Mouse (Mus musculus) mouse trophoblast stem cell (cell line): ENCODE measurements at regions not wholly inside any gene's neighbourhood (a gene's known extent, or its start where the extent isn't known, plus 50 kb on each side); places are given as distances from the start of the nearest gene placed in this dataset.

Experiments
- in situ Hi-C, 2 experiments: fragments of 300-500 bp; cut with MseI, MboI; formaldehyde crosslinking; loops; 2 replicates in 1 of 2; 3 replicates in 1 of 2; pipeline ENCODE4 v1.15.1; 2025

- in situ Hi-C loops = no loop called here
These were observed 150.1 kb upstream of the Stmnd1 start for GRCm38 (mm10) chr13:46123446-46123845.

DNA sequence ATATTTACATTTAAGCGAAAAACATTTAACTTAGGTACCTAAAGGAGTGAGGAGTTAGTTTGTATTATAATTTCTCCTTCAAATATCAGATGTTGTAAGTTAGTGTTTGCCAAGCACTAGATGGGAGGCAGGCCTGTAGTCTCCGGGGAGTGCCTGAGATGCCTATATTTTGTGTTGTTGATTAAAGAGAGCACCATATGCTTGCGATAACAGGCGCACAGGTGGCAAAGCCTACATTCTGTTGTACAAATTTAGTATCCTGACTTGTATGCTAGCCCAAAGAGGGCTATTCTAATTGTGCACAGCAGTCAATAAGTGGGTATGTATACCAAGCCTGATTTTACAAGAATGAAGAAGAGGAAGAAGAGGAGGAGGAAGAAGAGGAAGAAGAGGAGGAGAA is 151.8 kb upstream of the Atxn1 start:
- in situ Hi-C loops = no loop called here

DNA sequence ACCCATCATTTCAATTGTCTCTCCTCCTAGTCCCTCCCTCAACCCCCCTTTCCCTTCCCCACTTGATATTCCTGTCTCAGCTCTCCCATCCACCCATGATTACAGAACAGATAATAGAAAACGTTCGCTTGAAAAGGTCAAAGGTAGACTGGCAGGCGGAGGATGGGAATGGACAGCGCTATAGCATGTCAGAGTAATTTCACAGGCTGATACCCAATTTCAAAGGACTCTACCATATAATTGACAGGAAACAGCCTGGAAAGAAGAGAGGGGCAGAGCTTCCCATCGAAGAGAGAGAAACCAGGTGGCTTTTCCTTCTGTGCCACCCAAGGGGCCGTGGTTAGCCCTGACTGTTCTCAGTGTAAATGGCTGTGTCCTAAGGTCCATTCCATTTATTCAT is 140.2 kb upstream of the Atxn1 start:
- in situ Hi-C loops = no loop called here

DNA sequence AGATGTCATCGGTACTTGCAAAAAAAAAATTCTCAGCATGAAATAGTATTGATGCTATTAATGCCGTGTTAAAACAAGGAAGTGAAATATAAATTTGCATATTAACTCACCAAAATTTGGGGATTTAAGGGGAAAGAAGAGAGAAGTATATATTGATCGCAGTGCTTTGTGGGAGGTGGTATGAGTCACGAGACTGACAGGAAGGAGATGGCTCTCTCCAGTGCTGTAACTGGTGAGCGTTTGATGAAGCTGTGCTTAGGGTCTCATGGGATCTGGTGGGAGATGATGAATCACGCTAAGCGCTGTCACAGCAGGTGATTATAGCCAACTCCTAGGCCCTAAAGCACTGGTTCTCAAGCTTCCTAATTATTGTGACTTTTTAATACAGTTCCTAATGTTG is 133.8 kb upstream of the Atxn1 start:
- in situ Hi-C loops = no loop called here

DNA sequence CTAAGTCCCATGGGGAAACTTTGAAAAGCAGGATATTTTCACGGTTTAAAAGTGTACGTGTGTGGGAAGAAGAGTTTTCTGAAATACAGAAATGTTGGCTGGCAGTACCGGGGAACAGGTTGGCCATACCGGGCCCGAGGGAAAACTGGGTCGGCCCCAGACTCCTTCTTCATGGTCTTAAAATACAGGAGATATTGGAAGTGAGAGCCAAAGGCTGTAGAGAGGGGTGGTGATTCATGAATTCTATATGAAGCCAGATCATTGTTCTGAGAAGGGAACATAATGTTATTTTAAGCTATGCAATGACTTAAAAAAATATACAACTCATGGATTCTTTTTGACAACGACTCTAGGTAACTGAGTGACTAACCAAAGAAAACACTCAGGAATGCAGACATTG is 133.3 kb upstream of the Atxn1 start:
- in situ Hi-C loops = no loop called here

DNA sequence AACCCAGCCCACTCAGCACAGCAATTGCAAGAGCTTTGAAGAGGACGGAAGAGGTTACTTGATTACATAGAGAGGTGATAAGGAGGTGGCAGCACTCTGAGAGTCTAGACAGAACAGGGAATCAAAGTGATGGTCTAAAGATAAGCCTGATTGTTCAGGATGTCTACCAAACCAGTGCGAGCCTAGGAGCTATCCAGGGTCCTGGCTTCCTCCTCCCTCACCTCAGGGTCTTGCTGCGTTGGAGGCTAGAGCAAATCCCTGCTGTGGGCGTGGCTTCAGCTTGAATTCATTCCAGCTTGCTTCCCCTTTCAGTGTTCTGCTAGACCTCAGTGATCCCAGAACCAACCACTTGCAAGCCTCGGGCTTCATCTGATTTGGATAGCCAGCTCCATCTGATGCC is 132.2 kb upstream of the Atxn1 start:
- in situ Hi-C loops = no loop called here

- in situ Hi-C loops = no loop called here
These were observed 131.6 kb upstream of the Atxn1 start for GRCm38 (mm10) chr13:46096416-46096815.

DNA sequence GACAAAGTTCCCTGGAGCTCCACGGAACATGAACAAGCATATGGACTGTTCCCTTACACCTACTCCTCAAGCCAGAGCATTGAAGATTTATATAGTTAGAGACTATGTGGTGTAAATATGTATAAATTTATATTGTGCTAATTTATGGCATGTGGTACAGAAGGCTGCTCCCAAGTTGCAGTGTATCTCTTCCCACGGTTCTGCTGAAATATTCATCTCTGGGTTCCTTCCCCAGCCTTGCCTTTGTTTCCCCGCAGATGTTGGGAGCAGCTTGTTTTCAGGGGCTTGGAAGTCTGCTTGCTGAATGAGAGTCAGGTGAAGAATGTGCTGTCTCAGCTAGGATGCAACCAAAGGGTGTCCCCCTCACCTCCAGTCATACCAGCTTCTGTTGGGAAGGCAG is 128.0 kb upstream of the Atxn1 start:
- in situ Hi-C loops = no loop called here

GRCm38 (mm10) chr13:46091109-46091508 is 126.3 kb upstream of the Atxn1 start:
- in situ Hi-C loops = no loop called here

GRCm38 (mm10) chr13:46088237-46088636 is 123.4 kb upstream of the Atxn1 start:
- in situ Hi-C loops = no loop called here

GRCm38 (mm10) chr13:46087663-46088062 is 122.9 kb upstream of the Atxn1 start:
- in situ Hi-C loops = no loop called here

GRCm38 (mm10) chr13:46076879-46077278 is 112.1 kb upstream of the Atxn1 start:
- in situ Hi-C loops = no loop called here

GRCm38 (mm10) chr13:46071670-46072069 is 106.9 kb upstream of the Atxn1 start:
- in situ Hi-C loops = no loop called here

DNA sequence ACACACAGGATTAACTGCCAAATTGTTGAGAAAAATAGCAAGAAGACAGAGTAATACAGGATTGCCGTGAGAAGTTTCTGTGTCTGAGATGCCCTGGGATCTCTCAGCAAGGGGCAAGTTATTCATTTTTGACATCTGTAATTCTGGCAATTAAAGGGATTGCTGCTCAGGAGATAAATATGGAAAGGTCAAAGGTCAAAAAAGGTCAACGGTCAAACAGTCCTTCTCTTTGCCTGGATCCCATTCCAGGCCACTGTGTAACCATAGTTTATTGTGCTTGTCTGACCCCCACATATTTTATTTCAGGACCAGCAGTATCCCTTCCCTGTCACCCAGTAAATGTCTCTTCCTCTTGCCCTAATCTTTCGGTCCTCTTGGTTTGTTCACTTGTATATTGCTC is 104.8 kb upstream of the Atxn1 start:
- in situ Hi-C loops = no loop called here

GRCm38 (mm10) chr13:46062758-46063157 is 98.0 kb upstream of the Atxn1 start:
- in situ Hi-C loops = no loop called here

- in situ Hi-C loops = no loop called here
These were observed 95.1 kb upstream of the Atxn1 start for GRCm38 (mm10) chr13:46059870-46060269.

DNA sequence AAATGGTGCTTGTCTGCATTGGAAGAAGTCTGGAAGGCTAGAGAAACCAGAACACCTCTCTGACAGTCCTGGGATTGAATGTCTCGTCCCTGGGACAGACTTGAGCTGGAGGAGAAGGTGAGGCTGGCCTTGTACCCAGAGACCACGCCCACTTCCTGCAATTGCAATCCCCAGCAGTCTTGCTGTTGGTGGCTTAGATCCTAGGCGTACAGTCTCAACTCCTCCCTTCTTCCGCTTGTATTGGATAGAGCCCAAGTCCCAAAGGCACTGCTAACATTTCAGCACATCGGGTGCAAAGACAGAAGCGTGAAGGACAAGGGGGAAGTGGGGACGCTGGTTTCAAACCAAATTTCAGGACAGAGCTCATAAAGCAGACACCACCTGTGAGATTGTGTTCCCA is 94.1 kb upstream of the Atxn1 start:
- in situ Hi-C loops = no loop called here

DNA sequence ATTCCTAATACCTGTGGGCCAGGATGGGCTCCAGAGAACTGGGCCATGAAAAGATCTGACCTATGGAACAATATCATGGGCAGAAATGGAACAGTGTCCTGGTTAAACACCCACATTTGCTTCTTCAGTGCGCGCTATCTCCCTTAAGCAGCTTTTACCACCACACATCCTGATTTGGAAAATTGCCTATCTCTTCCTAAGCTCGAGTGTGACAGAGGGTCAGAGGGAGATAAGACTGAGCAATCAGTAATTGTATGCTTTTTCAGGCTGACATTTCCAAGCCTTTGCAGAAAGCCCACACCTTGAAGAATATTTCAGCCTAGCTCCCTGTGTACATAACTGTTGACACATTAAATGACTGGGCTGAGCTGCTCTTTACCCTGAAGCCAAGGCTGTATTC is 93.5 kb upstream of the Atxn1 start:
- in situ Hi-C loops = no loop called here

- in situ Hi-C loops = no loop called here
These were observed 90.6 kb upstream of the Atxn1 start for GRCm38 (mm10) chr13:46055410-46055809.

- in situ Hi-C loops = no loop called here
These were observed 78.8 kb upstream of the Atxn1 start for GRCm38 (mm10) chr13:46043568-46043967.

GRCm38 (mm10) chr13:46043016-46043415 is 78.2 kb upstream of the Atxn1 start:
- in situ Hi-C loops = no loop called here

- in situ Hi-C loops = no loop called here
These were observed 77.4 kb upstream of the Atxn1 start for GRCm38 (mm10) chr13:46042224-46042623.

- in situ Hi-C loops = no loop called here
These were observed 76.7 kb upstream of the Atxn1 start for GRCm38 (mm10) chr13:46041475-46041874.

DNA sequence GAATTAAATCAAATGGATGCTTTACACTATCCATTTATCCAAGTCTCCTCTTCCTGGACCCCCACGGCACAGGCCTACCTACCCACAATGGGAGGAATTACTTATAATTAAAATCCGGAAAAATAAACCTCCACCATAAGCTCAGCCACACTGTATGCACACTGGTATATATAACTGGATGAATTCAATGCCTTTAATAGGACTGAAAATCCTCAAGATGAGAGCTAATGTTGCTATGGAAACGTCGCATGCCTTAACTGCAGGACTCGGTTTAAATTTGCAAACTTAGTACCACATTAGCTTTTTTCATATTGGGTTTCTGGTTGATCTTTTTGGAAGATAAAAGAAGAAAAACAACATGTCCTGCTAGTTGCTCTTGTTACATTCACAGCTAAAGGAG is 75.3 kb upstream of the Atxn1 start:
- in situ Hi-C loops = no loop called here
